Mouse (Mus musculus) ovary, postnatal 36 days (tissue): ENCODE results near the gene Bicdl1.
A peak's percentile ranks its signal among the peaks of the same experiment; 100 is the strongest.
"Not testable (repeated sequence)": the region's sequence is repeated elsewhere in the genome, so short reads cannot be mapped to it uniquely, and the experiment has no call there.

ENCODE experiments used
- DNase-seq: peaks from one replicate; pipeline ENCODE4 v3.0.0; 2022; ENCODE audit warnings: low spot score, mixed read lengths

The Bicdl1 gene

GRCm38 (mm10) chr5:115731001-115731731 is at the start of gene Bicdl1:
Bicdl1 (minus strand) TSS chr5:115731621.
- DNase-seq: peak; percentile 91

GRCm38 (mm10) chr5:115776911-115777310 is 45.5 kb upstream of the Bicdl1 start:
- DNase-seq: no peak

- no peak for DNase-seq
These were observed 43.9 kb upstream of the Bicdl1 start for GRCm38 (mm10) chr5:115775350-115775749.

- no peak for DNase-seq
These were observed 38.6 kb upstream of the Bicdl1 start for GRCm38 (mm10) chr5:115770048-115770447.

GRCm38 (mm10) chr5:115769116-115769515 is 37.7 kb upstream of the Bicdl1 start:
- no peak for DNase-seq

GRCm38 (mm10) chr5:115766821-115767220 is 35.4 kb upstream of the Bicdl1 start:
- DNase-seq: no peak

- no peak for DNase-seq
These were observed 32.6 kb upstream of the Bicdl1 start for GRCm38 (mm10) chr5:115763981-115764380.

GRCm38 (mm10) chr5:115760903-115761302 is 29.5 kb upstream of the Bicdl1 start:
- no peak for DNase-seq

GRCm38 (mm10) chr5:115758431-115759180 is 27.2 kb upstream of the Bicdl1 start:
- DNase-seq: no peak

GRCm38 (mm10) chr5:115757516-115757915 is 26.1 kb upstream of the Bicdl1 start:
- no peak for DNase-seq

GRCm38 (mm10) chr5:115755501-115755900 is 24.1 kb upstream of the Bicdl1 start:
- no peak for DNase-seq

- DNase-seq: no peak
These were observed 23.4 kb upstream of the Bicdl1 start for GRCm38 (mm10) chr5:115754831-115755230.

GRCm38 (mm10) chr5:115752883-115753282 is 21.5 kb upstream of the Bicdl1 start:
- DNase-seq: no peak

- DNase-seq: not testable (repeated sequence)
These were observed 20.5 kb upstream of the Bicdl1 start for GRCm38 (mm10) chr5:115751916-115752315.

- no peak for DNase-seq
These were observed 16.9 kb upstream of the Bicdl1 start for GRCm38 (mm10) chr5:115748316-115748715.

GRCm38 (mm10) chr5:115745319-115745718 is 13.9 kb upstream of the Bicdl1 start:
- DNase-seq: no peak

GRCm38 (mm10) chr5:115738032-115738431 is 6.6 kb upstream of the Bicdl1 start:
- no peak for DNase-seq

GRCm38 (mm10) chr5:115734570-115734969 is 3.1 kb upstream of the Bicdl1 start:
- DNase-seq: no peak

- DNase-seq: no peak
These were observed 1.4 kb upstream of the Bicdl1 start for GRCm38 (mm10) chr5:115732849-115733216.

- peak; percentile 81 for DNase-seq
These were observed 891 bp upstream of the Bicdl1 start for GRCm38 (mm10) chr5:115732176-115732848.

GRCm38 (mm10) chr5:115731732-115732175 is 333 bp upstream of the Bicdl1 start:
- no peak for DNase-seq

GRCm38 (mm10) chr5:115730314-115730713 is 1.1 kb downstream of the Bicdl1 start:
- no peak for DNase-seq

- DNase-seq: no peak
These were observed 4.8 kb downstream of the Bicdl1 start for GRCm38 (mm10) chr5:115726581-115726980.
